Mouse (Mus musculus) CH12.LX (cell line): ENCODE measurements around the gene Adamtsl5. TPM values are rescaled to one million over a fixed set of nuclear protein-coding genes. Genes with fewer than 3 reads are reported as not detected.

Experiments
- DNase-seq: peaks from one replicate; pipeline ENCODE4 v3.0.0-alpha.2; 2013; ENCODE audit errors: extremely low read depth
- H3K27ac ChIP-seq: 2 replicates; pipeline ENCODE4 v1.5.1; 2012; ENCODE audit warnings: low read depth, mild to moderate bottlenecking, control low read depth, moderate library complexity; ENCODE audit not compliant: insufficient read depth
- H3K27me3 ChIP-seq: replicated peaks from 2 replicates; pipeline ENCODE3; 2012; ENCODE audit warnings: inconsistent platforms
- H3K36me3 ChIP-seq, 2 experiments: replicated peaks in 1 of 2; 2 replicates each; pipeline versions ENCODE3 to v1.6.1; 2012; ENCODE audit warnings: inconsistent platforms in 1 of 2, low read length in 1 of 2, mild to moderate bottlenecking in 1 of 2, mixed read lengths in 1 of 2, moderate library complexity in 1 of 2; ENCODE audit not compliant: control insufficient read depth in 1 of 2, insufficient read depth in 1 of 2
- H3K4me1 ChIP-seq, 2 experiments: 2 replicates each; pipeline ENCODE4 v1.6.1; 2012; ENCODE audit warnings: inconsistent platforms in 1 of 2, moderate library complexity in 1 of 2; ENCODE audit not compliant: insufficient read depth in 2 of 2, control insufficient read depth in 1 of 2
- H3K4me2 ChIP-seq: 2 replicates; pipeline ENCODE4 v1.6.1; 2012; ENCODE audit warnings: low read depth, mild to moderate bottlenecking, control low read depth; ENCODE audit not compliant: poor library complexity, insufficient read depth, severe bottlenecking
- H3K4me3 ChIP-seq, 3 experiments: fragments of 150-350 bp in 1 of 3; sonication (generic) in 1 of 3; replicated peaks in 1 of 3; 2 replicates each; pipeline versions ENCODE3 to v1.5.1; 2011 to 2012; ENCODE audit warnings: low read depth in 2 of 3, low read length in 2 of 3, mild to moderate bottlenecking in 2 of 3, moderate library complexity in 2 of 3, control low read depth in 1 of 3, improper control_type of control experiment in 1 of 3, inconsistent platforms in 1 of 3, mixed read lengths in 1 of 3; ENCODE audit not compliant: poor library complexity in 1 of 3
- H3K79me2 ChIP-seq: replicated peaks from 2 replicates; pipeline ENCODE4 v1.6.1; 2012; ENCODE audit warnings: mild to moderate bottlenecking, moderate library complexity; ENCODE audit not compliant: control insufficient read depth, poor library complexity, insufficient read depth, severe bottlenecking; ENCODE audit errors: extremely low read depth
- H3K9ac ChIP-seq: 2 replicates; pipeline ENCODE4 v1.6.1; 2012; ENCODE audit warnings: low read depth, mild to moderate bottlenecking, control low read depth, moderate library complexity; ENCODE audit not compliant: insufficient read depth
- H3K9me3 ChIP-seq: replicated peaks from 2 replicates; pipeline ENCODE3; 2012; ENCODE audit warnings: low read length, inconsistent platforms, mixed read lengths
- BHLHE40 ChIP-seq: IDR thresholded peaks from 2 replicates; pipeline ENCODE4 v1.6.1; 2011; ENCODE audit warnings: mild to moderate bottlenecking, low read depth, low read length, improper control_type of control experiment
- CHD2 ChIP-seq: IDR thresholded peaks from 2 replicates; pipeline ENCODE4 v1.6.1; 2011; ENCODE audit warnings: low read length, improper control_type of control experiment
- CTCF ChIP-seq, 2 experiments: IDR thresholded peaks in 1 of 2; conservative IDR thresholded peaks in 1 of 2; 2 replicates each; pipeline ENCODE4 v1.5.1; 2011 to 2012; ENCODE audit warnings: low read depth in 2 of 2, low read length in 2 of 2, improper control_type of control experiment in 1 of 2, inconsistent platforms in 1 of 2, mild to moderate bottlenecking in 1 of 2, moderate library complexity in 1 of 2
- E2F4 ChIP-seq: IDR thresholded peaks from 2 replicates; pipeline ENCODE4 v1.6.1; 2011; ENCODE audit warnings: low read depth, low read length, improper control_type of control experiment; ENCODE audit not compliant: insufficient replicate concordance
- ELF1 ChIP-seq: IDR thresholded peaks from 2 replicates; pipeline ENCODE4 v1.6.1; 2014; ENCODE audit warnings: low read depth, mild to moderate bottlenecking, inconsistent platforms, low read length, improper control_type of control experiment
- EP300 ChIP-seq: IDR thresholded peaks from 2 replicates; pipeline ENCODE4 v1.6.1; 2011; ENCODE audit warnings: low read length, improper control_type of control experiment
- ETS1 ChIP-seq: conservative IDR thresholded peaks from 2 replicates; pipeline ENCODE4 v1.6.1; 2012; ENCODE audit warnings: low read depth, mild to moderate bottlenecking, inconsistent platforms, low read length, improper control_type of control experiment, moderate library complexity
- GABPA ChIP-seq: IDR thresholded peaks from 2 replicates; pipeline ENCODE4 v1.6.1; 2012; ENCODE audit warnings: low read depth, low read length, improper control_type of control experiment, inconsistent platforms; ENCODE audit not compliant: insufficient replicate concordance
- HCFC1 ChIP-seq: IDR thresholded peaks from 2 replicates; pipeline ENCODE4 v1.6.1; 2012; ENCODE audit warnings: low read depth, mild to moderate bottlenecking, inconsistent platforms, low read length, improper control_type of control experiment
- IRF4 ChIP-seq: IDR thresholded peaks from 2 replicates; pipeline ENCODE4 v1.6.1; 2014; ENCODE audit warnings: low read depth, mild to moderate bottlenecking, inconsistent platforms, low read length, improper control_type of control experiment
- JUN ChIP-seq: IDR thresholded peaks from 2 replicates; pipeline ENCODE4 v1.6.1; 2011; ENCODE audit warnings: low read depth, mild to moderate bottlenecking, low read length, improper control_type of control experiment, moderate library complexity; ENCODE audit not compliant: insufficient read depth
- JUND ChIP-seq: conservative IDR thresholded peaks from 2 replicates; pipeline ENCODE4 v1.6.1; 2011; ENCODE audit warnings: low read depth, low read length, improper control_type of control experiment
- MAFK ChIP-seq: IDR thresholded peaks from 2 replicates; pipeline ENCODE4 v1.6.1; 2011; ENCODE audit warnings: low read length, improper control_type of control experiment; ENCODE audit not compliant: insufficient replicate concordance
- MAX ChIP-seq: IDR thresholded peaks from 2 replicates; pipeline ENCODE4 v1.6.1; 2011; ENCODE audit warnings: low read length, improper control_type of control experiment
- MAZ ChIP-seq: IDR thresholded peaks from 2 replicates; pipeline ENCODE4 v1.6.1; 2012; ENCODE audit warnings: low read depth, mild to moderate bottlenecking, inconsistent platforms, low read length, improper control_type of control experiment, moderate library complexity
- MEF2A ChIP-seq: IDR thresholded peaks from 2 replicates; pipeline ENCODE4 v1.6.1; 2014; ENCODE audit warnings: low read depth, mild to moderate bottlenecking, inconsistent platforms, low read length, improper control_type of control experiment, borderline replicate concordance
- MXI1 ChIP-seq: IDR thresholded peaks from 2 replicates; pipeline ENCODE4 v1.6.1; 2011; ENCODE audit warnings: mild to moderate bottlenecking, low read depth, low read length, improper control_type of control experiment
- MYC ChIP-seq: IDR thresholded peaks from 2 replicates; pipeline ENCODE4 v1.6.1; 2011; ENCODE audit warnings: low read depth, mild to moderate bottlenecking, improper control_type of control experiment, low read length
- NELFE ChIP-seq: IDR thresholded peaks from 2 replicates; pipeline ENCODE4 v1.6.1; 2011; ENCODE audit warnings: low read depth, low read length, improper control_type of control experiment
- NRF1 ChIP-seq: IDR thresholded peaks from 2 replicates; pipeline ENCODE4 v1.6.1; 2014; ENCODE audit warnings: low read depth, mild to moderate bottlenecking, inconsistent platforms, low read length, improper control_type of control experiment, moderate library complexity
- PAX5 ChIP-seq: IDR thresholded peaks from 2 replicates; pipeline ENCODE4 v1.6.1; 2012; ENCODE audit warnings: low read length, inconsistent platforms, mixed read lengths
- POLR2AphosphoS2 ChIP-seq: IDR thresholded peaks from 2 replicates; pipeline ENCODE4 v1.6.1; 2011; ENCODE audit warnings: low read depth, low read length, improper control_type of control experiment
- RAD21 ChIP-seq: IDR thresholded peaks from 2 replicates; pipeline ENCODE4 v1.6.1; 2011; ENCODE audit warnings: low read depth, mild to moderate bottlenecking, low read length, improper control_type of control experiment, moderate library complexity
- RCOR1 ChIP-seq: conservative IDR thresholded peaks from 2 replicates; pipeline ENCODE4 v1.6.1; 2012; ENCODE audit warnings: low read depth, mild to moderate bottlenecking, inconsistent platforms, low read length, improper control_type of control experiment
- SIN3A ChIP-seq: IDR thresholded peaks from 2 replicates; pipeline ENCODE4 v1.6.1; 2012; ENCODE audit warnings: low read length, improper control_type of control experiment, inconsistent platforms
- SMC3 ChIP-seq: IDR thresholded peaks from 2 replicates; pipeline ENCODE4 v1.6.1; 2011; ENCODE audit warnings: low read depth, low read length, improper control_type of control experiment
- TCF12 ChIP-seq: IDR thresholded peaks from 2 replicates; pipeline ENCODE4 v1.6.1; 2014; ENCODE audit warnings: low read depth, mild to moderate bottlenecking, inconsistent platforms, low read length, improper control_type of control experiment
- UBTF ChIP-seq: IDR thresholded peaks from 2 replicates; pipeline ENCODE4 v1.6.1; 2012; ENCODE audit warnings: low read depth, mild to moderate bottlenecking, inconsistent platforms, low read length, improper control_type of control experiment, moderate library complexity
- USF1 ChIP-seq: IDR thresholded peaks from 2 replicates; pipeline ENCODE4 v1.6.1; 2014; ENCODE audit warnings: low read depth, mild to moderate bottlenecking, inconsistent platforms, low read length, improper control_type of control experiment
- USF2 ChIP-seq: conservative IDR thresholded peaks from 2 replicates; pipeline ENCODE4 v1.6.1; 2011; ENCODE audit warnings: low read depth, low read length, improper control_type of control experiment
- ZKSCAN1 ChIP-seq: IDR thresholded peaks from 2 replicates; pipeline ENCODE4 v1.6.1; 2012; ENCODE audit warnings: low read depth, inconsistent platforms, low read length, improper control_type of control experiment, borderline replicate concordance
- ZNF384 ChIP-seq: IDR thresholded peaks from 2 replicates; pipeline ENCODE4 v1.6.1; 2012; ENCODE audit warnings: low read depth, low read length, improper control_type of control experiment, inconsistent platforms
- dilution Hi-C: fragments of 300-500 bp; cut with MboI; formaldehyde crosslinking; loops from 2 replicates; pipeline ENCODE4 v1.14.3; 2020; ENCODE audit warnings: low sequenced_read_pairs; ENCODE audit not compliant: extremely low pct_unique_long_range_greater_than_20kb, extremely low pct_ligation_motif_present
- in situ Hi-C: fragments of 300-500 bp; cut with MboI; formaldehyde crosslinking; loops from 3 replicates; pipeline ENCODE4 v1.14.3; 2019; ENCODE audit warnings: low sequenced_read_pairs, low pct_ligation_motif_present, low pct_unique_long_range_greater_than_20kb, mixed read lengths
- polyA plus RNA-seq: library from polyadenylated mRNA; unstranded; fragments of >175 nt; gene quantifications from 2 replicates; pipeline ENCODE4 v1.2.1, GENCODE M21; 2012; ENCODE audit warnings: low read depth; ENCODE audit not compliant: insufficient read length
- total RNA-seq, 2 experiments: library from RNA; depleted of rRNA; stranded (reverse); fragments of 300-350 nt in 1 of 2; fragments of >200 nt in 1 of 2; gene quantifications; 2 replicates each; pipeline ENCODE4 v1.2.3; 2012 to 2014

Adamtsl5 gene
- total and polyA plus RNA-seq, 3 experiments, result 0.16 to 0.55 (median 0.27) TPM

DNA sequence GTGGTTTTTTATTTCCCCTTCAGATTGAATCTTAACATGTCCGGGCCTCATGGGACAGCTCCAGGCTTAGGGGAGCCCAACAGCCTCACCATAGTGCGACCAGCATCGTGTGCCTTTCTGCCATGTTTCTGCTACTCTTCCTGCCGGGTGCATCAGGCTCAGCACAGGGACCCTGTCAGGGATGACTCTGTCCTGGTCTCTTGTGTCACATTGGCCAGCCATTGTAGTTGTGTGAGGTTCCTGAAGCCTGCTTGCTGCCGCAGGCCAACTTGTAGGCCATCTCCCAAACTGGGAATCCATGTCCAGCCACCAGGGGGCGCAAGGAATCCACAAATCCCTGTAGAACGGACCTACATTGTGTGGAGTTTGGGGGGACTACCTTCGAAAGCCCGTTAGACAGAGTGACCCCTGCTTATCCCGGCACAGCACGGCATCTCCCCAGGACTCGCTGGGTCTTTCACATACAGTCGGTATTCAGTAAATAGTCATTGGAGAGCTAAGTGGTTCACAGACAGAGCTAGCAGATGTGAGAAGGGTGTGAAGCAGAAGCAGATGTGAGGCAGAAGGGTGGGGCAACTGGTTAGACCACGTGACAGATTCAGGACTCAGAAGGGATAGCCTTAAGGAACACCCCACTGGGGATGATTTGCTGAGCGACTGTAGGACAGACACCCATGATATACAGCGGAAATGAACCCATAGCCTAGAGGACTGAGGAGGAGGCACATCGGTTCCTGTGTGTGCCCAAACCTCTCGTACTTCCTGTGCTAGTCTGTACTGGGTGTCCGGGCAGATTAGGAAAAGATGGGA, 8.1 kb downstream of the Adamtsl5 start:
- Histone ChIP-seq H3K4me3 (no peak overlapping the region), H3K9me3 (peaks cover 19% of the 10 kb centered on the region), H3K27me3 (peaks cover 20% of the 10 kb centered on the region), H3K79me2 (no peaks in the 10 kb centered on the region), H3K4me2 (no peak overlapping the region), H3K36me3 (peaks cover 13% of the 10 kb centered on the region in 2 experiments), H3K4me1 (peaks cover 9 to 19% of the 10 kb centered on the region in 2 experiments; a peak in 3 of 4 replicates), H3K9ac (no peak overlapping the region), H3K27ac (no peak overlapping the region)
- dilution Hi-C loops, result no loop called here
- in situ Hi-C loops, result no loop called here
- DNase-seq, result peak; percentile 76
- TF ChIP-seq RAD21 (peak; percentile 62), CHD2 (no peak), MAZ (no peak), USF2 (0 out of 2 replicates have a peak, but pooled peaks have one; percentile 35), HCFC1 (no peak; the same call in 1 of the 2 replicates), RCOR1 (no peak), SMC3 (peak; percentile 81), JUN (no peak), MXI1 (no peak), E2F4 (no peak), JUND (no peak), NELFE (no peak), SIN3A (no peak), TCF12 (no peak), UBTF (no peak), ZKSCAN1 (no peak), EP300 (no peak), PAX5 (no peak), ZNF384 (no peak), GABPA (no peak), ETS1 (no peak), IRF4 (peak; percentile 34; the same call in 1 of the 2 replicates), MYC (no peak), ELF1 (no peak), MEF2A (no peak), POLR2AphosphoS2 (no peak), MAFK (no peak), NRF1 (no peak), BHLHE40 (peak; percentile 14; the same call in 1 of the 2 replicates), USF1 (peak; percentile 57), CTCF (conservative IDR thresholded peaks at IDR 0.05 in 1 of 2, IDR thresholded peaks at IDR 0.05 in 1 of 2; ENCODE audit: low read depth in 2 of 2, low read length in 2 of 2) (peak; percentile 87), MAX (peak; percentile 42; the same call in 1 of the 2 replicates)
